Mouse (Mus musculus) heart, embryonic 10.5 days (tissue): ENCODE measurements around the gene Hpcal4. TPM values are rescaled to one million over a fixed set of nuclear protein-coding genes. Genes with fewer than 3 reads are reported as not detected.

Experiments used
- DNase-seq: peaks from one replicate; pipeline ENCODE4 v3.0.0-alpha.2; 2017; ENCODE audit warnings: low spot score
- H3K27ac ChIP-seq: fragments of 300-500 bp; sonication (generic); 2 replicates; pipeline ENCODE4 v1.5.1; 2016; ENCODE audit warnings: mild to moderate bottlenecking
- H3K27me3 ChIP-seq: fragments of 300-500 bp; sonication (generic); 2 replicates; pipeline ENCODE4 v1.6.1; 2016; ENCODE audit warnings: mild to moderate bottlenecking; ENCODE audit not compliant: poor library complexity, insufficient read depth, severe bottlenecking
- H3K36me3 ChIP-seq: fragments of 300-500 bp; sonication (generic); 2 replicates; pipeline ENCODE4 v1.6.1; 2016; ENCODE audit warnings: mild to moderate bottlenecking, moderate library complexity
- H3K4me1 ChIP-seq: fragments of 300-500 bp; sonication (generic); 2 replicates; pipeline ENCODE4 v1.6.1; 2016; ENCODE audit warnings: mild to moderate bottlenecking
- H3K4me3 ChIP-seq: fragments of 300-500 bp; sonication (generic); 2 replicates; pipeline ENCODE4 v1.5.1; 2016; ENCODE audit warnings: mild to moderate bottlenecking, moderate library complexity
- H3K9me3 ChIP-seq: fragments of 300-500 bp; sonication (generic); 2 replicates; pipeline ENCODE4 v1.6.1; 2016; ENCODE audit warnings: mild to moderate bottlenecking, moderate library complexity
- WGBS: fragments of 180-500 bp; shearing (Covaris S2); methylation state at CpG from one replicate; pipeline ENCODE4 v1.1.7; 2016; 5-methylcytosine and 5-hydroxymethylcytosine counted together
- polyA plus RNA-seq: library from polyadenylated mRNA; unstranded; fragments of >200 nt; fragmentation: Nextera tagmentation; extraction: Ambion mirVana; gene quantifications from 2 replicates; pipeline ENCODE4 v1.2.1, GENCODE M21; 2016

Gene Hpcal4
- polyA plus RNA-seq, 1 experiment from 2014 or later, result 1.3 TPM

DNA sequence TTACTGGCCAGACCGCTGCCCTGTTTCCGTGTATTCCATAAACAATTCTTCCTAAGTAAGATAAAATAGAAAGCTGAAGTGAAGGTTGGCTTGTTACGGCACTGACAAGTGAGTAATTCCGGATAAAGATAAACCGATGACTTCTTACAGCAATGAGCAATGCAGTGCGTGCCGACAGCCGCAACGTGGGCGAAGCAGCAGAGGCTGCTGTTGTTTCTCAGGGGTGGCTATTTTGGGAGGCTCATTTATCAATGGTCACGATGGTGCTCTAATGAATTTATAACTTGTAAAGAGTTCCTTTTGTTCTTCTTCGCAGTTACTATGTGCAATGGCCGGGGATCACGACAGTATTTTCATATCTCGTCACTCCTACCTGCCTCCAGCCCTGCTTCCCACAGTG is 18.9 kb upstream of the Hpcal4 start:
- no peak overlapping the region for H3K27ac ChIP-seq
- H3K4me1 ChIP-seq, result peaks cover 13% of the 10 kb centered on the region
- H3K36me3 ChIP-seq, result no peaks in the 10 kb centered on the region
- 51% methylated on average over 15 of the region's 15 CpGs for whole genome bisulfite sequencing
- DNase-seq, result no peak
- H3K27me3 ChIP-seq, result peaks cover 37% of the 10 kb centered on the region
- H3K9me3 ChIP-seq, result 0 out of 2 replicates have a peak, but pooled peaks cover 1% of the 10 kb centered on the region
- no peak overlapping the region for H3K4me3 ChIP-seq

DNA sequence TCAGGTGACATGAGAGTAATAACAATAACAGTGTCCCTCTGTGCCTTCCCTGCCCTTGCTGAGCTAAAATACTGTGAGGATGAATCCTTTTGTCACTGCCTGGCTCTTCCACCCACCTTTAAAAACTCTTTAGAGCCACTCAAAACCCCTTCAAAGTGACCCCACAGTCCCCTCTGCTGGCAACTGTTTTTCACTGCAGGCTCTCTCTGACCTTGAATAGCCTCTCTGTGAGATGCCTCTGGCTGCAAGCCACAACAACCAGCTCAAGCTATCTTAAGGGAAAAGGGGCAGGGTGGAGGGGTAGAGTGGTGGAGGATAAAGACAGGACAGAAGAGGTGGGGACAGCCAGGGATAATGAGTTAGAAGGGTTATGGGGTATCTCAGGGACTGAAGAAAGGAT is 11.2 kb upstream of the Hpcal4 start:
- H3K27me3 ChIP-seq, result peaks cover 43% of the 10 kb centered on the region
- DNase-seq, result no peak
- H3K4me3 ChIP-seq, result no peak overlapping the region

DNA sequence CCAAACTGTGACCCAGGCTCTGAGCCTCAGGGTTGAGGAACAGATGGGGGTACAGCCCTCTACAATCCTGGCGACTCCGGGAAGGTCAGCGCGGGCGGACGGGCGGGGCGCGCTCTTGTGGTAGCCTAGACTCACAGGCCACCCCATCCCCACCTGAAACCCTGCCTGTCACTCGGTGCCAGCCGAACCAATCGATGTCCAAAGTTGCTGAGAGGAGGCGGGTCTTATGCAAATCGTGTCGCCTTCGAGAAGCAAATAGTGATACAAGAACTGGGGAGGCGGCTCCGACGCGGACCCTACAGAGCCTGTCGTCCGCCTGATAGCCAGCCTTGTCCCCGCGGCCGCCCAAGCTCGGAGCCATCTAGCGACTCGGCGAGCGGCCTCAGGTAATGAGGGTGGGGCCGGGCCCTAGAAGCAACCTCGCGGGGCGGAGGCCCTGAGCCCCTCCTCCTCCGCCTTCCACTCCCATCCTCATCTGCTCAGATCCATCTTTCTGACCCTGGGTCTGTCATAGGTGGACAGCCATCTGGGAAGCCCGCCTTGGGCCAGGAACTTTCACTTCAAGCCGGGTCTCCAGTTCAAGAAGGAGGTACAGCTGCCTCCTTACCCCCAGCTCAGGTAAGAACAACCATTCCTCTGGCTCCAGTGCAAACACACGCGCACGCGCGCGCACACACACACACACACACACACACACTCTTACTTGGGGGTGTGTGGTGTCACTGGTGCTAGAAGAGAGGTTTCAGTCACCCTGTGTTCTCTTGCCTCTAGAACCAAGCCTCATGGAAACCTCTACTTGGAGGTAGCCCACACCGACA is 421 bp downstream of the Hpcal4 start:
- Histone ChIP-seq H3K4me3 (peak overlapping the region; percentile 52), H3K27me3 (peaks cover 98% of the 10 kb centered on the region), H3K36me3 (no peaks in the 10 kb centered on the region), H3K27ac (no peak overlapping the region), H3K4me1 (peaks cover 20% of the 10 kb centered on the region), H3K9me3 (no peaks in the 10 kb centered on the region)
- peak; percentile 91 for DNase-seq
- 12% methylated on average over 44 of the region's 44 CpGs for WGBS

More for the DNA sequence above, 11.2 kb upstream of the Hpcal4 start:
- H3K9me3 ChIP-seq, result 0 out of 2 replicates have a peak, but pooled peaks cover 3% of the 10 kb centered on the region
- no peaks in the 10 kb centered on the region for H3K36me3 ChIP-seq
- no peak overlapping the region for H3K27ac ChIP-seq
- peaks cover 3% of the 10 kb centered on the region; the same call in 1 of the 2 replicates for H3K4me1 ChIP-seq

DNA sequence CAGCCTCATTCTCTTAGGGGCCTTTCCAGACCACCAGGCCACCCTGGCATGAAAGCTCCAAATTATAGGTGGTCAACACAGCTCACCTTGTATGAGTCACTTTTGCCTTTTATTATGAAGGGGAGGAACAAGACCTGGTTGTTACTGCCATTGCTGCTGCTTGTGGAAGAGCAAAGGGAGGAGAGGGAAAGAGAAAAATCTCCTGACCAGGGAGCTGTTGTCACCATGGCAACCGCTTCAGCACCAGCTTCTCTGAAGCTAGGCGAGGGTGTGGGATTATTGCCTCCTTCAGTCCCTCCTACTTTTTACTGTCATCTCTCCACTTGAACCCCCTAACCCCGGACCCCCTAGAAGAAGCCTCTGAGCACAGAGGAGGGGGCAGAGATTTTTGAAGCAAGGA is 1.8 kb downstream of the Hpcal4 start:
- no peaks in the 10 kb centered on the region for H3K36me3 ChIP-seq
- H3K9me3 ChIP-seq, result no peaks in the 10 kb centered on the region
- peaks cover 20% of the 10 kb centered on the region for H3K4me1 ChIP-seq
- no peak overlapping the region for H3K27ac ChIP-seq
- no peak for DNase-seq
- H3K27me3 ChIP-seq, result peaks cover 98% of the 10 kb centered on the region
- 42% methylated on average over 3 of the region's 3 CpGs for WGBS
- no peak overlapping the region for H3K4me3 ChIP-seq

DNA sequence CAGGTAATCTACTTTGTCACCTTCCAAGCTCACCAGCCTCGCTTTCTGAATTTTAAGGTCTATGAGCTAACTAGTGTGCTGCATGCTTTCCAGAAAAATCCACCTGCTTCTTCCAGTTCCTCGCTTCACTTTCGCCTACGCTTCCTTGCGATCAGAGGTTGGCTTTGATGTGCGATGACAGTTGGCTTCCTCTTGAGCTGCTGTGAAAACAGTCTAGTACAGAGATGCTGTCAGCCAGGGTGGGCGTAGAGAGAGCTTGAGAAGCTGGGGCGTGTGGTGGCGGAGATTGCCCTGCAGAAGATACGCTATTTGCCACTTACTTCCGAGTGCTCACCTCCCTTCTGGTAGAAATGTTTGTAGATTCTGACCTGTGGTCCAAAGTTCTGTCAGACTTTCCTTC is 9.3 kb downstream of the Hpcal4 start:
- no peak overlapping the region for H3K4me3 ChIP-seq
- WGBS, result 65% methylated on average over 11 of the region's 11 CpGs
- peaks cover 94% of the 10 kb centered on the region for H3K27me3 ChIP-seq
- DNase-seq, result no peak
- H3K27ac ChIP-seq, result no peak overlapping the region
- no peaks in the 10 kb centered on the region for H3K36me3 ChIP-seq
- no peaks in the 10 kb centered on the region for H3K9me3 ChIP-seq
- peaks cover 12% of the 10 kb centered on the region; the same call in 1 of the 2 replicates for H3K4me1 ChIP-seq

DNA sequence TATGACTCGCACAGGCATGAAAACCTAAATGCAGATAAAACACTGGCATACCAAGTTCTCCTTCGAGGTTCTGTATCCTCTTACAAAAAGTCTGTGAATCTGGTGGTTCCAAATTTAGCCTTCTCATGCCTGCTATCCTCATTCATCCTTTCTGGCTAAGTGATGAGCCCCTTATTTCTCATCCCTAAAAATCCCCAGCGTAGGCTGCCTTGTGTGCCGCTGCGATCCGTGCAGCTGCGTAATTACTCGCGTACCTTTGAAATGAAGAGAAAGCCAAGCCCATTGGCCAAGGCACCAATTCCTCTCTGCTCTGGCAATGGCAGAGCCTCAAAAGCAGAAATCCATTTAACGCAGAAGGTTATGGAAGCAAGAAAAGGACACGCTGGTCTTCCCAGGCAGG is 10.8 kb downstream of the Hpcal4 start:
- Histone ChIP-seq H3K9me3 (no peaks in the 10 kb centered on the region), H3K27ac (no peak overlapping the region), H3K36me3 (no peaks in the 10 kb centered on the region), H3K27me3 (peaks cover 93% of the 10 kb centered on the region), H3K4me1 (peaks cover 12% of the 10 kb centered on the region; the same call in 1 of the 2 replicates), H3K4me3 (no peak overlapping the region)
- 87% methylated on average over 11 of the region's 11 CpGs for WGBS
- no peak for DNase-seq

DNA sequence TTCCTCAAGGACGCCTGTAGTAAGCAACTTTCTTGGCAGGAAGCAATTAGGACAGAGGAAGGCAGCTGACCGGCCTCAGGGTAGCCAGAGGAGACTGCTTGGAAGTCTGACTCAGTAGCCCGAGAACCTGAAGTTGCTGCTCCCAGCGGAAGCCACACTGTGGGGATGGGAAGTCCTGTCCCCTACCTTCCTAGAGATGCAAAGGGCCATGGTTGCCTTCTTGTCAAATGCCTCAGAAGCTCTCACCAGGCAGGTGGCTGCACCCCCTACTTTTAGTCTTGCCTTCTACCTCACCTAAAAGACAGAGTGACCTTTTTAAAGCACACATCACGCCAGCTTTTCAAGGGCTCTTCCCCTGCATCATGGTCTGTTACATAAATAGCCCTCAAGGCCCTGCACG is 13.7 kb downstream of the Hpcal4 start:
- Histone ChIP-seq H3K27ac (no peak overlapping the region), H3K9me3 (no peaks in the 10 kb centered on the region), H3K4me3 (no peak overlapping the region), H3K4me1 (peaks cover 22% of the 10 kb centered on the region), H3K36me3 (no peaks in the 10 kb centered on the region), H3K27me3 (peaks cover 98% of the 10 kb centered on the region)
- 52% methylated on average over 6 of the region's 6 CpGs for WGBS
- no peak for DNase-seq

DNA sequence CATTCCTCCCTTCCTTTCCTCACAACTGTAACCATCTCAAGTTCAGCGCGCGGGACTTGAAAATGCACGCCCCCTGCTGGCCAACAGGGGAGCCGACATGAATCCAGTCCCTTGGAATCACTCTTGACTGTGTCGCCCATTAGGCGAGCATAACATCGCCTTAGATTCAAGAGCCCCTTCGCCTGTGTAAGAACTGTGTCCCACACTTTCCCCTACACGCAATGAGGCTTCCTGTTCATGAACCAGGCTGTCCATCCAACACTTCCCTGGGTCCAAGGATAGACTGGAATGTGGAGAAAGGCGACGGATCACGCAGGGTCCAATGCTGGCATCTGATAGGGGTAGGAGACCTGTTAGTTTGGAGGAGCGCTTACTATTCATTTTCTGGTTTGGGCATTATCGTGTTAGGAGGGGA is 17.8 kb downstream of the Hpcal4 start:
- no peaks in the 10 kb centered on the region for H3K36me3 ChIP-seq
- peak overlapping the region; percentile 66 for H3K4me3 ChIP-seq
- peak; percentile 83 for DNase-seq
- 2% methylated on average over 15 of the region's 15 CpGs for WGBS
- H3K27ac ChIP-seq, result no peak overlapping the region
- H3K4me1 ChIP-seq, result peaks cover 35% of the 10 kb centered on the region
- H3K27me3 ChIP-seq, result peaks cover 79% of the 10 kb centered on the region
- no peaks in the 10 kb centered on the region for H3K9me3 ChIP-seq

DNA sequence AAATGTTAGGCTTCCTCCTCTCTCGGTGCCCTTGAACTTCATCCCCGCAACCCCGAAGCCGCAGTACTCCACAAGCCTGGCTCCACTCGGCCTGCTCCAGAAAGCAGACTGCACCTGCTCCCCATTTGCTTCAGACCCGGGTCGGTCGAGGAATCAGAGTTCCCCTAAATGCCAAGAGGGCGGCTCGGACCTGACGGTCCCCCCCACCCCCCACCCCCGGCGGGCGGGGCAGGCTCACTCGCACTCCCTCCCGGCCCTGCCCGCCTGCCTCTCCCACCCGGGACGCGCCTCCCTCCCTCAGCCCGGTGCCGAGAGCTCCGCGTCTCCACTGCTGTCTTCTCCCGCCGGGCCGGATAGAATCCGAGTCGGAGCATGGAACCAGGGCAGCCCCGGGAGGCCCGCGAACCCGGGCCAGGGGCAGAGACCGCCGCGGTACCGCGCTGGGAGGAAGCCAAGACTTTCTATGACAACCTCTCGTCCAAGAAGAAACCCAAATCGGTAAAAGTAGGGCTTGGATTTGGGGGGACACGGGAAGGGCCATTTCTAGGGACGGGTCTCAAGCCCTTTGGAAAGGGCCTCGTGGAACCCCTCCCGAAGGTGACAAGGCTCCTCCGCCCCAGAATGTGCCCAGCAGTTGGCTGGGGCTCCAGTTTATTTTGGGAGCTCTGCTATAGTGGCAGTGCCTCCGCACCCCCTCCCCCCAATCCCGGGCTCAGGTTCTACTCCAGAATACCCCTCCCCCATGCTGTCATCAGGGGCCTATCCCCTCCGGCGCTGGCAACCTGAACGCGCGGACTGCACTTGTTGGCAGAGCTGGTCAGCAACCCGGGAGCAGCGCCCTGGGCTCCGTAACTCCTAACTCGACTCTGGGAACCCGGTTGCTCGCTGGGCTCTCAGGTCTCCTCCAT is 18.4 kb downstream of the Hpcal4 start, which contains the start of gene Nt5c1a:
Nt5c1a (plus strand) TSS at position 319 of the 908 bp plus-strand sequence.
- Histone ChIP-seq H3K9me3 (no peaks in the 10 kb centered on the region), H3K36me3 (no peaks in the 10 kb centered on the region), H3K4me3 (peak within 1 kb of the TSS; percentile 66), H3K27me3 (peaks cover 81% of the 10 kb centered on the region), H3K27ac (peak within 1 kb of the TSS; percentile 67), H3K4me1 (peaks cover 33% of the 10 kb centered on the region)
- DNase-seq, result no peak
- under 1% methylated on average over 56 of the region's 58 CpGs for WGBS

DNA sequence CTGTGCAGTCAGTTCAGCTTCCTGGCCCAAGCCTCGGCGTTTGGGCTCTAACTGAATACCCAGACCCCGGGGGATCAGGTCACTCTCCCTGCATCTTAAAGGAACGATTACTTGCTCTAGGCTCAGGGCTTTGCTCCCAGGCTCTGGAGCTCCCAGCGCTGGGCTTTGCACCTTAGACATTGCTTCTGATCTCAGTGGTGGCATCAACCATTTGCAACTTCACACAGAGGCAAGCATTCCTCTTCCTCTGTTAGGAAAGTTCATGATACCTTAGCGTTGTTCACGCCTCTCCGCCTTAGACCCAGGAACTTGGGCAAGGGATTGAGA is 19.0 kb downstream of the Hpcal4 start:
- Histone ChIP-seq H3K27me3 (peaks cover 81% of the 10 kb centered on the region), H3K4me1 (peaks cover 28% of the 10 kb centered on the region), H3K9me3 (no peaks in the 10 kb centered on the region), H3K36me3 (no peaks in the 10 kb centered on the region), H3K27ac (no peak overlapping the region), H3K4me3 (peak overlapping the region; percentile 66)
- no peak for DNase-seq
- WGBS, result 7% methylated on average over 8 of the region's 8 CpGs

DNA sequence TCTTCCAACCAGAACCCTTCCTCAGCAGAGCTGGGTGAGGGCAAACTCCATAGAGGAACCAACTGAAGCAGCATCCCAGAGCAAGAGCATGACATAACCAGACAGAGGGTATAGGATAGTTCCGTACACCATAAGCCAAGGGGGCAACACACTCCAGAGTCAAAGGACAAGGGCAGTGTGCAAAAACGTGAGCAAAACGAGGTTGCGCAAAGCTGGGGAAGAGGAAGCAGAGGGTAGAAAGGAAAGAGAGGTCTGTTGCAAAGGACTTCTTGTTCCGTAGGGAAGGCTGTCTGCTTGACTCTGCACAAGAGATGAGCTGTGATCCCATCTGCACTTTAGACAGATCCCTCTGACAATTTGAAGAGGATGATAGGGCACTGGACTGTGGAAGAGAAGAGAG is 24.3 kb downstream of the Hpcal4 start:
- WGBS, result 67% methylated on average over 5 of the region's 5 CpGs
- no peak overlapping the region for H3K4me3 ChIP-seq
- H3K27me3 ChIP-seq, result peaks cover 77% of the 10 kb centered on the region

DNA sequence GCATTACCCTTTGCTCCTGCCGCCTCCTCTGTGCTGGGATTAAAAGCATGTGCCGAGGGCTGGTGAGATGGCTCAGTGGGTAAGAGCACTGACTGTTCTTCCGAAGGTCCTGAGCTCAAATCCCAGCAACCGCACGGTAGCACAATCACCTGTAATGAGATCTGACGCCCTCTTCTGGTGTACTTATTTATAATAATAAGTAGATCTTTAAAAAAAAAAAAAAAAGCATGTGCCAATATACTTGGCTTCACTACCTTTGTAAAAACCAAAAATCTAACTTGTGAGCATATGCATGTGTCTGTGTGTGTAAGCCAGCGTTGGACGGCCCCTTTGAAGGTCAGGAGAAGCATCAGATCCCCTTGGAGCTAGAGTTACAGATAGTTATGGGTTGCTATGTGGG is 28.0 kb downstream of the Hpcal4 start:
- no peak for DNase-seq
- no peak overlapping the region for H3K4me3 ChIP-seq
- WGBS, result 58% methylated on average over 8 of the region's 8 CpGs
- no peak overlapping the region for H3K27ac ChIP-seq
- H3K4me1 ChIP-seq, result no peaks in the 10 kb centered on the region
- no peaks in the 10 kb centered on the region for H3K36me3 ChIP-seq
- no peaks in the 10 kb centered on the region for H3K9me3 ChIP-seq
- H3K27me3 ChIP-seq, result peaks cover 94% of the 10 kb centered on the region

More for the DNA sequence above, 24.3 kb downstream of the Hpcal4 start:
- H3K4me1 ChIP-seq, result peaks cover 11% of the 10 kb centered on the region
- H3K9me3 ChIP-seq, result no peaks in the 10 kb centered on the region
- H3K27ac ChIP-seq, result no peak overlapping the region
- H3K36me3 ChIP-seq, result no peaks in the 10 kb centered on the region
- no peak for DNase-seq

DNA sequence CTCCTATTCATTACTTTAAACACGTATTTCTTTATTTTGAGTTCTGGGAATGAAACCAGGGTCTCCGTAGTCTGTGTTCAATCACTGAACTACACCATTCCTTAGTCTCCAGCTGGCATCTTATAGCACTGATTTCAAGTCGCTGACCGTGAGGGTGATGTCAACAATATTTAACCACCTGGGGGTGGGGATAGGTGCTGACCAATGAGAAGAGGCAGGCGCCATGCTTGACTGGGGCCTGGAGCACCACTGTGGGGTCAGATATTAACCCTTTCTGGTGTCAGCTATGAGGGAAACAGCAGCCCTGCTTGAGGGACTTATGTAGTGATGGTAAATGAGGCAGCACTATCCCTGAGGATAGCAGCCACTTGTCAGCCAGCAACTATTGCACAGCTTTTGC is 28.4 kb downstream of the Hpcal4 start:
- WGBS, result 55% methylated on average over 5 of the region's 5 CpGs
- no peaks in the 10 kb centered on the region for H3K9me3 ChIP-seq
- no peak for DNase-seq
- no peak overlapping the region for H3K27ac ChIP-seq
- no peak overlapping the region for H3K4me3 ChIP-seq
- peaks cover 92% of the 10 kb centered on the region for H3K27me3 ChIP-seq
- no peaks in the 10 kb centered on the region for H3K36me3 ChIP-seq
- no peaks in the 10 kb centered on the region for H3K4me1 ChIP-seq
